Mouse (Mus musculus): Measurements from ENCODE around the gene Tnfaip2.

The Tnfaip2 gene

GRCm38 (mm10) chr12:111427438-111428113 is 14.7 kb upstream of the Tnfaip2 start:
- no peak for DNase-seq (ENCODE audit: low read depth, low spot score)

- DNase-seq (ENCODE audit: low read depth, low spot score) = no peak
These were observed 13.9 kb upstream of the Tnfaip2 start for GRCm38 (mm10) chr12:111428364-111428763.

GRCm38 (mm10) chr12:111428961-111429911 is 13.0 kb upstream of the Tnfaip2 start:
- DNase-seq (ENCODE audit: low read depth, low spot score) = peak; percentile 72

- no peak for DNase-seq (ENCODE audit: low read depth, low spot score)
These were observed 12.0 kb upstream of the Tnfaip2 start for GRCm38 (mm10) chr12:111430049-111430867.

- DNase-seq (ENCODE audit: low read depth, low spot score) = peak; percentile 85
These were observed 11.1 kb upstream of the Tnfaip2 start for GRCm38 (mm10) chr12:111430868-111431817.

- no peak for DNase-seq (ENCODE audit: low read depth, low spot score)
These were observed 10.2 kb upstream of the Tnfaip2 start for GRCm38 (mm10) chr12:111432097-111432496.

- DNase-seq (ENCODE audit: low read depth, low spot score) = no peak
These were observed 9.4 kb upstream of the Tnfaip2 start for GRCm38 (mm10) chr12:111432751-111433331.

- no peak for DNase-seq (ENCODE audit: low read depth, low spot score)
These were observed 8.0 kb upstream of the Tnfaip2 start for GRCm38 (mm10) chr12:111434164-111434744.

GRCm38 (mm10) chr12:111434745-111435327 is 7.4 kb upstream of the Tnfaip2 start:
- no peak for DNase-seq (ENCODE audit: low read depth, low spot score)

- no peak for DNase-seq (ENCODE audit: low read depth, low spot score)
These were observed 6.1 kb upstream of the Tnfaip2 start for GRCm38 (mm10) chr12:111436170-111436569.

GRCm38 (mm10) chr12:111436640-111437039 is 5.6 kb upstream of the Tnfaip2 start:
- DNase-seq (ENCODE audit: low read depth, low spot score) = peak; percentile 61

- no peak for DNase-seq (ENCODE audit: low read depth, low spot score)
These were observed 4.9 kb upstream of the Tnfaip2 start for GRCm38 (mm10) chr12:111437222-111437900.

- no peak for DNase-seq (ENCODE audit: low read depth, low spot score)
These were observed 3.4 kb upstream of the Tnfaip2 start for GRCm38 (mm10) chr12:111438850-111439249.

- DNase-seq (ENCODE audit: low read depth, low spot score) = no peak
These were observed 1.4 kb upstream of the Tnfaip2 start for GRCm38 (mm10) chr12:111440701-111441373.

GRCm38 (mm10) chr12:111441523-111441922 is 746 bp upstream of the Tnfaip2 start:
- no peak for DNase-seq (ENCODE audit: low read depth, low spot score)

- peak; percentile 80 for DNase-seq (ENCODE audit: low read depth, low spot score)
These were observed 972 bp downstream of the Tnfaip2 start for GRCm38 (mm10) chr12:111443011-111443870.

All from skeletal muscle tissue, adult 2 months (tissue).